Mouse (Mus musculus) MEL (cell line): ENCODE data around the gene Mrpl40. TPM values are rescaled to one million over a fixed set of nuclear protein-coding genes. Genes with fewer than 3 reads are reported as not detected.

Experiments
- DNase-seq: peaks from one replicate; pipeline ENCODE4 v3.0.0; 2011; ENCODE audit warnings: low read depth, low spot score
- H3K27ac ChIP-seq: 2 replicates; pipeline ENCODE4 v1.5.1; 2012; ENCODE audit warnings: low read depth, mild to moderate bottlenecking, control low read depth, low read length, moderate library complexity; ENCODE audit not compliant: control insufficient read depth
- H3K27me3 ChIP-seq, 2 experiments: fragments of 150-350 bp in 1 of 2; sonication (generic) in 1 of 2; 2 replicates each; pipeline ENCODE4 v1.6.1; 2012; ENCODE audit warnings: low read length in 2 of 2, mild to moderate bottlenecking in 2 of 2, improper control_type of control experiment in 1 of 2, moderate library complexity in 1 of 2; ENCODE audit not compliant: insufficient read depth in 2 of 2, control insufficient read depth in 1 of 2
- H3K36me3 ChIP-seq, 2 experiments: 2 replicates each; pipeline ENCODE4 v1.6.1; 2012 to 2014; ENCODE audit warnings: low read length in 2 of 2, improper control_type of control experiment in 1 of 2, inconsistent platforms in 1 of 2, mild to moderate bottlenecking in 1 of 2; ENCODE audit not compliant: insufficient read depth in 2 of 2, control insufficient read depth in 1 of 2
- H3K4me1 ChIP-seq, 2 experiments: fragments of 150-350 bp in 1 of 2; sonication (generic) in 1 of 2; 2 replicates each; pipeline ENCODE4 v1.6.1; 2012; ENCODE audit warnings: low read length in 2 of 2, improper control_type of control experiment in 1 of 2, mild to moderate bottlenecking in 1 of 2; ENCODE audit not compliant: insufficient read depth in 2 of 2, control insufficient read depth in 1 of 2
- H3K4me3 ChIP-seq, 2 experiments: fragments of 150-350 bp in 1 of 2; sonication (generic) in 1 of 2; 2 replicates each; pipeline ENCODE4 v1.5.1; 2012; ENCODE audit warnings: low read depth in 2 of 2, low read length in 2 of 2, mild to moderate bottlenecking in 2 of 2, moderate library complexity in 2 of 2, control low read depth in 1 of 2, improper control_type of control experiment in 1 of 2; ENCODE audit not compliant: control insufficient read depth in 1 of 2, insufficient read depth in 1 of 2
- H3K79me2 ChIP-seq: 2 replicates; pipeline ENCODE4 v1.6.1; 2012; ENCODE audit warnings: mild to moderate bottlenecking, low read length, moderate library complexity; ENCODE audit not compliant: control insufficient read depth, poor library complexity, insufficient read depth
- H3K9ac ChIP-seq: 2 replicates; pipeline ENCODE4 v1.6.1; 2012; ENCODE audit warnings: low read depth, mild to moderate bottlenecking, control low read depth, low read length, moderate library complexity; ENCODE audit not compliant: control insufficient read depth, poor library complexity, severe bottlenecking
- H3K9me3 ChIP-seq: fragments of 150-350 bp; sonication (generic); replicated peaks from 2 replicates; pipeline ENCODE4 v1.6.1; 2012; ENCODE audit warnings: mild to moderate bottlenecking, low read length, improper control_type of control experiment, moderate library complexity; ENCODE audit not compliant: insufficient read depth
- CHD1 ChIP-seq: IDR thresholded peaks from 2 replicates; pipeline ENCODE4 v1.6.1; 2012; ENCODE audit warnings: low read depth, mild to moderate bottlenecking, inconsistent platforms, low read length, improper control_type of control experiment
- CHD2 ChIP-seq: IDR thresholded peaks from 2 replicates; pipeline ENCODE4 v1.6.1; 2011; ENCODE audit warnings: low read length, improper control_type of control experiment
- E2F4 ChIP-seq: IDR thresholded peaks from 2 replicates; pipeline ENCODE4 v1.6.1; 2011; ENCODE audit warnings: low read depth, low read length, improper control_type of control experiment, borderline replicate concordance
- ELF1 ChIP-seq: IDR thresholded peaks from 2 replicates; pipeline ENCODE4 v1.6.1; 2014; ENCODE audit warnings: low read depth, mild to moderate bottlenecking, inconsistent platforms, low read length, improper control_type of control experiment, moderate library complexity
- ETS1 ChIP-seq: IDR thresholded peaks from 2 replicates; pipeline ENCODE4 v1.6.1; 2012; ENCODE audit warnings: low read depth, mild to moderate bottlenecking, inconsistent platforms, low read length, improper control_type of control experiment, moderate library complexity
- JUND ChIP-seq: IDR thresholded peaks from 2 replicates; pipeline ENCODE4 v1.6.1; 2011; ENCODE audit warnings: low read depth, mild to moderate bottlenecking, improper control_type of control experiment, low read length
- MAX ChIP-seq: IDR thresholded peaks from 2 replicates; pipeline ENCODE4 v1.6.1; 2011; ENCODE audit warnings: low read length, improper control_type of control experiment
- MXI1 ChIP-seq: IDR thresholded peaks from 2 replicates; pipeline ENCODE4 v1.6.1; 2011; ENCODE audit warnings: mild to moderate bottlenecking, low read depth, low read length, improper control_type of control experiment
- MYB ChIP-seq: IDR thresholded peaks from 2 replicates; pipeline ENCODE4 v1.6.1; 2011; ENCODE audit warnings: mild to moderate bottlenecking, low read depth, low read length, improper control_type of control experiment
- MYC ChIP-seq: IDR thresholded peaks from 2 replicates; pipeline ENCODE4 v1.6.1; 2011; ENCODE audit warnings: low read depth, mild to moderate bottlenecking, low read length, improper control_type of control experiment, moderate library complexity
- NELFE ChIP-seq: IDR thresholded peaks from 2 replicates; pipeline ENCODE4 v1.6.1; 2011; ENCODE audit warnings: low read depth, low read length, improper control_type of control experiment
- POLR2A ChIP-seq, 2 experiments: IDR thresholded peaks; 2 replicates each; pipeline ENCODE4 v1.6.1; 2011 to 2012; ENCODE audit warnings: low read length in 2 of 2, mild to moderate bottlenecking in 2 of 2, control low read depth in 1 of 2, improper control_type of control experiment in 1 of 2, low read depth in 1 of 2, moderate library complexity in 1 of 2; ENCODE audit not compliant: control insufficient read depth in 1 of 2, insufficient read depth in 1 of 2, poor library complexity in 1 of 2
- POLR2AphosphoS5 ChIP-seq: IDR thresholded peaks from 2 replicates; pipeline ENCODE4 v1.6.1; 2012; ENCODE audit warnings: low read depth, borderline replicate concordance, mild to moderate bottlenecking, inconsistent platforms, low read length, moderate library complexity, mixed read lengths
- RAD21 ChIP-seq: IDR thresholded peaks from 2 replicates; pipeline ENCODE4 v1.6.1; 2011; ENCODE audit warnings: mild to moderate bottlenecking, low read depth, low read length, improper control_type of control experiment
- SIN3A ChIP-seq: IDR thresholded peaks from 2 replicates; pipeline ENCODE4 v1.6.1; 2012; ENCODE audit warnings: low read length, improper control_type of control experiment, inconsistent platforms
- TBP ChIP-seq: IDR thresholded peaks from 2 replicates; pipeline ENCODE4 v1.8.0; 2011; ENCODE audit warnings: low read depth, low read length, improper control_type of control experiment
- USF2 ChIP-seq, 2 experiments: IDR thresholded peaks; 2 replicates each; pipeline ENCODE4 v1.6.1; 2011 to 2012; ENCODE audit warnings: improper control_type of control experiment in 2 of 2, low read length in 2 of 2, borderline replicate concordance in 1 of 2, inconsistent platforms in 1 of 2, low read depth in 1 of 2, mild to moderate bottlenecking in 1 of 2; ENCODE audit not compliant: insufficient read depth in 1 of 2
- ZC3H11A ChIP-seq: IDR thresholded peaks from 2 replicates; pipeline ENCODE4 v1.6.1; 2012; ENCODE audit warnings: low read depth, mild to moderate bottlenecking, inconsistent platforms, low read length, improper control_type of control experiment
- ZMIZ1 ChIP-seq: IDR thresholded peaks from 2 replicates; pipeline ENCODE4 v1.6.1; 2012; ENCODE audit warnings: low read depth, mild to moderate bottlenecking, inconsistent platforms, low read length, improper control_type of control experiment, moderate library complexity
- ZNF384 ChIP-seq: IDR thresholded peaks from 2 replicates; pipeline ENCODE4 v1.6.1; 2012; ENCODE audit warnings: low read depth, mild to moderate bottlenecking, inconsistent platforms, low read length, improper control_type of control experiment
- polyA plus RNA-seq, 2 experiments: library from polyadenylated mRNA; stranded (reverse) in 1 of 2; unstranded in 1 of 2; fragments of >175 nt in 1 of 2; fragments of >200 nt in 1 of 2; gene quantifications; 2 replicates each; pipeline versions ENCODE4 v1.2.1 to v1.2.4; 2012; ENCODE audit warnings: low replicate concordance in 2 of 2, low read depth in 1 of 2; ENCODE audit not compliant: insufficient read length in 2 of 2, insufficient read depth in 1 of 2, missing spikeins in 1 of 2
- total RNA-seq: library from RNA; depleted of rRNA; stranded (reverse); fragments of 300-350 nt; gene quantifications from 2 replicates; pipeline ENCODE4 v1.2.3, GENCODE M21; 2012

Mrpl40 gene
- total and polyA plus RNA-seq, 3 experiments, result 78.7 to 84.6 TPM; not detected in 1

GRCm38 (mm10) chr16:18876442-18877308 lies at the start of gene Mrpl40, which contains the start of gene Hira (continued):
- TF ChIP-seq POLR2AphosphoS5 (no peak), TBP (peak; percentile 72), ZC3H11A (no peak), NELFE (peak; percentile 85), ELF1 (peak; percentile 93), JUND (no peak)

DNA sequence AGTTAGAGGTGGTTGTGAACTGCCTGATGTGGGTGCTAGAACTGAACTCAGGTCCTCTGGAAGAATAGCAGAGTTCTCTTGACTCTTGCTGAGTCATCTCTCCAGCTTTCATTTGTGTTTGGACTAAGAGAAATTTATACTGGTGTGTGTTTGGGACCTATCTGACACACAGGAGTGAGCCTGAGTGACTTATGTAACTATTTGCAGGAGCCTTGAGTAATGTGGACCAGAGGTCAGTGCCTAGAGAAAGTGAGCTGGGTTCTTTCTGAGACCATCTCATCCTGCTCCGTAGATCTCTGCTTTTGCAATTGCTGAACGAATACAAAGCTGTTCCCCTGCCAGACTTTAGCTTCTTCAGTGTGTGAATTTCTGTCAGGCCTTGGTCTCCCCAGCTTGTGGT lies 45.1 kb upstream of the Mrpl40 start:
- Histone ChIP-seq H3K4me1 (no peaks in the 10 kb centered on the region), H3K9me3 (no peaks in the 10 kb centered on the region), H3K4me3 (no peak overlapping the region), H3K9ac (no peak overlapping the region), H3K36me3 (peaks cover 0 to 26% of the 10 kb centered on the region in 2 experiments; a peak in 2 of 4 replicates), H3K27ac (no peak overlapping the region), H3K27me3 (no peaks in the 10 kb centered on the region), H3K79me2 (no peaks in the 10 kb centered on the region)
- TF ChIP-seq E2F4 (no peak), NELFE (no peak), MYB (no peak), CHD2 (no peak), ZMIZ1 (no peak), CHD1 (no peak), MAX (no peak), ETS1 (no peak), POLR2A (IDR thresholded peaks at IDR 0.05; ENCODE audit: control insufficient read depth in 1 of 2, insufficient read depth in 1 of 2, low read depth in 1 of 2, low read length in 2 of 2, poor library complexity in 1 of 2) (no peak), USF2 (IDR thresholded peaks at IDR 0.05; ENCODE audit: borderline replicate concordance in 1 of 2, insufficient read depth in 1 of 2, low read depth in 1 of 2, low read length in 2 of 2) (no peak), MXI1 (no peak), ZNF384 (no peak), SIN3A (no peak), MYC (no peak), TBP (no peak), ZC3H11A (no peak), RAD21 (no peak)
- no peak for DNase-seq
